Mouse (Mus musculus) thymus, postnatal 10 days (tissue): ENCODE measurements around the gene Pqlc3.
A peak's percentile ranks its signal among the peaks of the same experiment; 100 is the strongest.
"Not testable (repeated sequence)": the region's sequence is repeated elsewhere in the genome, so short reads cannot be mapped to it uniquely, and the experiment has no call there.

Source experiments
- DNase-seq, 2 experiments: peaks; one replicate each; pipeline ENCODE4 v3.0.0; 2021; ENCODE audit warnings: low spot score in 2 of 2

Gene Pqlc3

DNA sequence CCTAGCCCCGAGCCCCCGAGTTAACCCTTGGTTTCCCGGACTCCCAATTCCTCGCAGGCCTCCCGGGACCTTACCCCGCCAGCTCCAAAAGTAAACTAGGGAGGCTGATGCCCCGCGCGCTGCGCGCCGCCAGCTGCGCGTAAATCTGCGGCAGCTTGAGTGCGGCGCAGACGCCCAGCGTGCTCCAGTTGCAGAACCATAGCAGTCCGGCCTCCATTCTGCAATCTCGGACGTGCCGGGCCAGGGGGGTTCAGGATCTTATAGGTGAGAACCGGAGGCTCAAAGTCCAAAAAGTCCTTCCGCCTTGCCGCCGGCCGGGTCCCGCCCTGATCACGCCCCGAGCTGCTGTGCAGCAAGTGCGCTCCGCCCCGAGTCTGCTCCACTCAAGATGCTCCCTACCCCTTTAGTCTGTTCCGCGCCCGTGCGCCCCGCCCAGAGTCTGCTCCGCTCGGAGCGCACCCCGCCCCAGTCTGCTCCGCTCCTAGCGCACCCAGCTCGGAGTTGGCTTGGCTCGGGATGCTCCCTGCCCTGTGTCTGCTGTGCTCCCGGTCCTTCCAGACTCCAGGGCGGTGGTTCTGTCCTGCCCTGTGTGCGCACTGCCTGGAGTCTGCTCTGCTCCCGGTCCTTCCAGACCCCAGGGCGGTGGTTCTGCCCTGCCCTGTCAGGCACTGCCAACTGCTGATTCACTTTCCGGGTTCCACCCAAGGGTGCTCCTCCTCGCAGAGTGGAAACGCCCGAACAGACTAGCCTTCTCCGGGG is at the start of gene Pqlc3:
Gene Pqlc3 (minus strand): TSS at position 670 of the 759 bp plus-strand sequence.
- DNase-seq = peak; percentile 88 to 90

DNA sequence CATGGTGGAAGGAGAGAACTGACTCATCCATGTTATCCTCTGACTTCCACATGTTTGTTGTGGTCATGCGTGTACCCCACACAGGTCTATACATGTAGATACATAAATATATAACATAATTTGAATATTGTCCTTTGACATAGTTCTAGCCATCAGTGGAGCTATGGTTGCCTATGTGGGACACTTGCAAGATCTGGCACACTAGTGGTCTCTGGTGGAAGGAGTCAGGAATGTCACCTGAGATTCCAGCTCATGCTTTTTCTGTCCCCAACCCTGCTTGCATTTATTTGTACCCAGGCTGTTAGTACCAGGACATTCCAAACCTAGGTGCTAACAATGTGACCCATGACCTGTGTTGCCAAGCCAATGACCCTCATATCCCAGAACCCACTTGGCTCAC is 49.6 kb upstream of the Pqlc3 start:
- DNase-seq = no peak

DNA sequence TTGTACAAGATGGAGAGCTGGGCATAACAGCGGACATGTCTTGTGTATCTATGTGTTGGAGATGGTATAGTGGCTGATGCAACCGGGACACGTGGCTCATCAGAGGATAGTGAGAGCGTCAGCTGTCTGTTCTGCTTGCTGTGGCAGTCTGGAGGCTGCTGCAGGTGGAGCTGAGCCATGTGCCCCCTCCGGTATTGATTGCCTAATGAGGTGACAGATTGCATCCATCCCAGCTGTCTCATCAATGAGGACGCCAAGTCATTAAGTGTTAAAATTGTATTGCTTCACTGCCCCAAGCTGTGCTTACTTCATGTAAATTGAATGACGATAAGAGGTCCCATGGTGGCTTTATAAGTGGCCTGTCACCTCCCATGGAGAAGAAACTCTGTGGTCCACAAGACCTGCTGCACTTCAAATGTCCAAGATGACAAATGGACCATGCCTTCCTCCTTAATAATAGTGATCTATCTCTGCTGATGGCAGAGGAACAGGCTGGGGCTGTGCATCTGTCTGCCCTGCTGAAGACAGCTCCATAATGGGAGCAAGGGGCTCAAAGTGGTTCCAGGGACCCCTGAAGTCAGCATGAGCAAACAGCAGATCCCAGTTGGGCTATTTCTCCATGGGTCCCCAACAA is 48.9 kb upstream of the Pqlc3 start:
- no peak for DNase-seq

DNA sequence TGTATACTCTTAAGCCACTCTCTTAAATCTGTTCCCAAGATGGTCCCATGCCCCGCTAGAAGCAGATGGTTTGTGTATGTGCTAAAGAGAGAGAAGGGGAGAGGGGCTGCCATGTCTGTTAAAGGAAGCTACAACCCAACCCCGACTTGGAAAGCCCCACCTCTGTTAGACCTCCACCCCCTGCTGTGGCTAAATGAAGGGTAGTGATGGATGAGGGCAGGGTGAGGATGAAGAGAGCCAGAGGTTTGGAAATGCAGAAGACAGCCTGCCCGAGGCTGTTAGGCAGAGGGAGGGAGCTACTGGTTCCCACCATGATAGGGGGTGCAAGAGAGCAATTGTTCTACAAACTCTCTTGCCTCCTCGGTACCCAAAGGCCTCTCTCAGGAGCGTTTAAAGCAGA is 43.1 kb upstream of the Pqlc3 start:
- DNase-seq = no peak

DNA sequence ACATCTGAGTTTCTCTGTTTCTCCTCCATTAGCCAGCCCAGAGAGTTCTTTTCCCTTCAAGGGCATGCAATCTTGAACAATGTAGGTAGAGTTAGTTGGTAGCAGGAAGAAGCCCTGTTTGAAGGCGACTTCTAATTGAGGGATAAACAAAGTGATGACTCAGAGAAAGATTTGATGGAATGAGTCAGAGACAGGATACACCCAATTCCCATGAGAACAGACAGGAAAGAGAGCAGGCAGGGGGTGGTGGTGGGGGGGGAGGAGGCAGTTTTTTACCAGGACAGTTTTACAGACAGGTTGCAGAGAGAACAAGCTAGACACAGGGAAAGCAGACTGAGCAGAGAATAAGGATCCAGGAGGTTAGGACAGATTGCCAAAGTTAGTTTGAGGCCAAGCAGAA is 40.4 kb upstream of the Pqlc3 start:
- DNase-seq = no peak

DNA sequence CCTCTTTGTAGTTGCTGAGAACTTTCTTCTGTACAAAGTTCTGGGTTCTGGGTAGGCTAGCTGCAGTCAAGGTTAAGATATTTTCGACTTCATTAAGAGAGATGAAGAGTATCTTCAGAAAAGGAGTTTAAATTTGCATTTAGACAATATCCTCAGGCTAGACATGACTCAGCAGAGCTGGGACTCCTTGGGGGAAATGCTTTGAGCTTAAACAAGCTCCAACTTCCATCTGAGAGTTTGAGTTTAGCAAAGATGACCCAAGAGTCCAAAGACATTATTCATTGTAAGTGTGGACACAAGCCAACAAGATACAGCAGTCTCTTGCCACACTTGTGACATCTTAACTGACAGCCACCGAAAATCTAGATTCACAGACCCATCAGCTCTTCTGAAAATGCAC is 39.2 kb upstream of the Pqlc3 start:
- no peak for DNase-seq

DNA sequence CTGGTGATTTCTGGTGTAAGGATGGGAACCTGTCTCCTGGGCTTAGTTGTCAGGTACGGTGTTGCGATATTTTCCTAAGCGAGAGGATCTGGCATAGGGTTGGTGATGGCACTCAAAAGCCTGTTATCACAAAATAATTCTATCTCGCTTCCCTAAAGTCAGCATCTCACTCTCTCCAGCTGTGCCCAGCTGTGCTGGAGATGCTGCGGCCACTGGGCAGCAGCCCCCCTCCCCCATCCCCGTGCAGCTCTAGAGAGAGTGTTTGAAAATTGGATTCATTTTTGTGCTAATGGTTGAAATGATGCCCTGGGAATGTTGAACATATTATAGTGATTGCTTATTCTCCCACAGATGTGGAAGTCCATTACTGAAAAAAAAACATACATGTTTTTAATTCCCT is 38.0 kb upstream of the Pqlc3 start:
- no peak for DNase-seq

DNA sequence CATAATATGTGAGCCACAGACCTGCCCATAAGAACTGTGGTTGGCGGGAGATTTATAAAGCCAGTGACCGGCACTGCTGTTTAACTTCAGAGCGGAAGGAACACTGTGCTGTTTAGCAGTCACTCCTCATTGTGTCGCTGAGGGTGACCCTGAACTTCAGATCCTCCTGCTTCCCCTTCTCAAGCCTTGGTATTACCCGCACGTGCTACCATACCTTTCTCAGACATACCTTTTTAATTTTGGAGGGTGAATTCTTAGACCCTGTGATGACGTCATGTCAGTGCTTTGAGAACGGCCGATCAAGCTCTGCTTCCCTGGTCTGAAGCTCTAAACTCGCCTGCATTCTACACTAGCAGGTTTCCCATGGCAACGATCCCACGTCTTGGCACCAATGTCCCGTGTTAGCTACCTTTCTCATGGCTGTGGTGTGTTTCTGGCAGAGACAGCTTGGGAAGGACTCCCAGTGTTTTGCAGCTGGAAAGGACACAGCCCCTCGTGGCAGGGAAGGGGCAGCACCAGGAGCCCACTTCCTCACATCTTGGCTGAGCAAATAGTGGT is 36.9 kb upstream of the Pqlc3 start:
- DNase-seq = no peak

DNA sequence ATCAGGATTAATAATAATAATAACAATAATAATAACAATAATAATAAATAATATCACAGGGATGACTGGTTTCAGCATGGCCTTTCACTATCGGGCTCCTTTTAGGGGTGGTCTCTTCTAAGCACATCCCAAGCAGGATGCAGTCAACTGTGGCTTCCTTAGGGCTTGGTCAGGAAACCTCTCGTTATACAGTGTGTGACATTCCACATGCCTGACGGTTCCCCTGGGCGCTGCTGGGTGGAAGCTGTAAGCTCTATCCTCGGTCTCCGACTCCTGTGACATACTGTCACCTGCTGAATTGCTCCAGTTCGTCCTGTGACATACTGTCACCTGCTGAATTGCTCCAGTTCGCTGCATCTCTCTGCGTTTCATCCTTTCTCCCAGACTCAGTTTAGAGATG is 36.3 kb upstream of the Pqlc3 start:
- DNase-seq = no peak

DNA sequence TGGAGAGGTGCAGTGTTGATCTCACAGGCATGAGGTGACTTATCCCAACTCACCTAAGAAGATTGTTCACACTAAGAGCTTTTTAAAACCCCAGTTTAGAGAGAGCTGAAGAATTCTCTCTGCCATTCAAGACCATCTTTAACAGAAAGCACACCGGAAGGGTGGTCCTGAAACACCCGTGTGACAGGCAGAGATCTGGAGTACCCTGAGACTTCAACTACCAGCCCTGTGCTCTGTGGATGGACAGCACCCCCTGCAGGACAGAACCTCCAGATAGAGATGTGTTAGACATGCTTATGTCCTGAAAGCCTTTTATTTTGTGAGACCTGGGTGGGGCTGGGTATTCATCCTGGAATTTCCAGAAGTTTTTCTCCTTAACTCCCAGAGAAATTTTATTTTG is 34.9 kb upstream of the Pqlc3 start:
- DNase-seq = peak in 1 of 2 experiments; percentile 43

DNA sequence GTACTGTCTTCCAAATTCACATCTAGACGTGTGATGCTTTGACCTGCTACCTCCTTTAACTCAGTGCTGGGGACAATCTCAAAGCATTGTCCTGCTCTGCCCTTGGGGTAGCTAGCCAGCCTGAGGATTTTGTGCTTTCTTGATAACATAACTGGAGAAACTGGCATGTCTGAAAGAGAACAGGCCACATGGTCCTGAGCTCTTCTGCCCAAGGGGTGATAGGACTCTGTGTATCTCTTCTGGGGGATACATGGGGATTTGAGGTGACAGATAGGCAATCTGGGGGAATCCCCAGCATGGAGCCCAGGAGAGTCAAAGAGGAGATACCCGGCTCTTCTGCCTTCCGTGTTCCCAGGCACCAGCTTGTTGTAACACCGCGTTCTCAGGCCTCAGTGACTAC is 34.5 kb upstream of the Pqlc3 start:
- no peak for DNase-seq

DNA sequence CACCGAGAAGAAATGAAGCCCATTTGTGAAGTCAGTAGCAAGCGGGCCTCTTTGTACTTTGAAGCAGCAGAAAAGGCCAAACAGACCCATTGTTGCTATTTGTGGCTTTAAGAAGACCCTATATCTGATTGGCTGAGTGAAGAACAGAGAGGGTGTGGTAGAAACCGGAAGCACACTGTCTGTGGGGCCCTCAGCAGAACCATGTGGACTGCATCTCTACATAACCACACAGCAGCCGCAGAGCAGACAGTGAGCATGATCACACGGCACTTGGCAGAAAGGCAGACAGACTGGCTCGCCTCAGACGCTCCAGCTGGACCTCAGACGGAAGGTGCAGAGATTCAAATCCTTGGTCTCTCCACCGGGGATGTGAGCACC is 33.2 kb upstream of the Pqlc3 start:
- DNase-seq = peak in 1 of 2 experiments; percentile 20

DNA sequence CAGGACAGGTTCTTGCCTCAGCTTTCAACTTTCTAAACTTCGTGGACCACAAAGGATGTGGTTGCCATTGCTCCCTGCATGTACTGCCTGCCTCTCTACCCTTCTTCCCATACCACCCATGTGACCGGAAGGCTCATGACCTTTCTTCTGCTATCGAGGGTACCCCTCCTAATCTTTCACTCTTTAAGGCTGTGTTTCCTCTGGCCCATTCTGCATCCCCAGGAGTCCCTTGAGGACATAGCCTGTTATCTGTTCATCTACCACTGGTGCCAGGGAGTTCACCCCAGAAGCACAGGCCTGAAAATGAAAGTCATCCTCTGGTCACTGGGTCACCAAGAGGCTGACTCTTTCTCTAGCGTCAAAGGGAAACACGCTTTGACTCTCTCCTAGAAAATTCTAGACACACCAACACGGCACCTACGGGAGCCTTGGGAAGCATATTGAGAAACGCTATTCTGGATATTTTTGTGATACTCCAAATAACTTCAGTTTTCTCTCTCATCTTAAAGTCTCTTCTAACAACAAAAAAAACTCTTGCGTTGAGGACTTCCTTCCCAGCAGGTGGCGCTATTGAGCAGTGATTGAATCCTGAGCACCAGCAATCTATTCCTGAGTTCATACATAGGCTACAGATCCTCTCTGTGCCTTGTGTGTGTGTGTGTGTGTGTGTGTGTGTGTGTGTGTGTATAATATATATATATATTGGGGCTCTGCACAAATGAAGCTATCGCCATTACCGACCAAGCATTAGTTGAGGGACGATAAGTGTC is 32.7 kb upstream of the Pqlc3 start:
- DNase-seq = peak; percentile 46 to 85

DNA sequence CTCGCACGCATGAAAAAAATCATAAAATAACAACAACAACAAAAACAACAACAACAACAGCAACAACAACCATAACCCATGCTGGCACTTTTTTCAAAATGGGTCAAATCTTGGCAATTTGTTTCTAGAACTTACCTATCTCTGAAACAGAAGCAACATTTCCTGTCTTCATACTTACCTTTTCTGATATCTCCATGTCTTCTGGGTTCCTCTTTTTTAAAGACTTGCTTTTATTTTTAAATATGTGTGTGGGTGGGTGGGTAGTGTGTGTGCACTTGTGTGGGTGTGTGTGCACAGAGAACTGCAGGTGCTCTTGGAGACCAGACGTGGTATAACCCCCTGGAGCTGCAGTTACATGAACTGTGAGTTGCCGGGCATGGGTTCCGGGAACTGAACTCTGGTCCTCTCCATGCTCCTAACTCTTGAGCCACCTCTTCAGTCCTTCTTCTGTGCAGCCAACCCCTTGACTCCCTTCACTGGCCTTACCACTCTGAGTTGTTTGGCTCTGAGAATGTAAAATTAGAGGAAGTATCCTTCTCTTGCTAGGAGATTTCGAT is 24.4 kb upstream of the Pqlc3 start:
- DNase-seq = no peak

DNA sequence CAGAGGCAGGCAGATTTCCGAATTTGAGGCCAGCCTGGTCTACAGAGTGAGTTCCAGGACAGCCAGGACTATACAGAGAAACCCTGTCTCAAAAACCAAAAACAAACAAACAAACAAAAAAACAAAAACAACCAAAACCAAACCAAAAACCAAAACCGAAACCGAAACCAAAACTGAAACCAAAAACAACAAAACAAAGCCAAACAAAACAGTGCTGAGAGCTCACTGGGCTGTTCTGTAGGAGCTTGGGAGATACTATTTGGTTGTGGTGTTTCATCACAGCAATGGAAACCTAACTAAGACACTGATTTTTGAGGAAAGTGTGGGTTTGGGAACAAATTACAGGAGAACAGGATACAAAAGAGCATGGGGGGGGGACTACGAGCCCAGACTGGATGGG is 21.9 kb upstream of the Pqlc3 start:
- no peak for DNase-seq

DNA sequence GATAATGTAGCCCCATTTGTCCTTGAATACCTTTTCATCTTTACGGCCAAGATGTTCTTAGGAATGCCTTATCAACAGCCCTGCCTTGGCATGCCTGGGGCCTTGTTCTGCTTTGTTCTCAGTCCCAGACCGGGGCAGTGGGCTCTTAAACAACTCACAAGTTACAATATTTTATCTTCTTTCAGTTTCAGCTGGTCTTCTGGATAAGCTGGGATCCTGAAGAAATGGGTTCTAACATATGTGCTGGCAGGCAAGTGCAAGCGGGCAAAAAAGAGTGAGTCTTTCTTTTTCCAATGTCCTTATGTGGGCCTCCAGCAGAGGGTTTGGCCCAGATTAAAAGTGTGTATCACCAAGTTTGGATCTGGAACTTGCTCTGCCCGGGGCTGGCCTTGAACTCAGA is 20.9 kb upstream of the Pqlc3 start:
- DNase-seq = not testable (repeated sequence)

DNA sequence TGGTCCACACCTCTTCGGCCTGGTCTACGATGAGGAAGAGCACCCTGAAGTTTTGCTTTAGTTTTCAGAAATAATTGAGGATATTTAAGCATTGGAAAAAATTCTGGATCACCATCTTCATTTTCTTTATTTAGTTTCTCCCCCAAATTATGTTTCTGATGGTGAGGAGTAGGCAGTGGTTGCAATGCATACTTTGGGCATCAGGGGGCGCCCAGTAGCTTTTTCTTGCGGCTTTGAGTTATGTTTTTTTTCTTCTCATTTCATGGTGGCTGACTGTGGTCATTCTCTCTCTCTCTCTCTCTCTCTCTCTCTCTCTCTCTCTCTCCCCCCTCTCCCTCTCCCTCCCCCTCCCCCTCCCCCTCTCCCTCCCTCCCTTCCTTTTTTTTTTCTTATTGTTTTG is 18.3 kb upstream of the Pqlc3 start:
- DNase-seq = peak in 1 of 2 experiments; percentile 68

DNA sequence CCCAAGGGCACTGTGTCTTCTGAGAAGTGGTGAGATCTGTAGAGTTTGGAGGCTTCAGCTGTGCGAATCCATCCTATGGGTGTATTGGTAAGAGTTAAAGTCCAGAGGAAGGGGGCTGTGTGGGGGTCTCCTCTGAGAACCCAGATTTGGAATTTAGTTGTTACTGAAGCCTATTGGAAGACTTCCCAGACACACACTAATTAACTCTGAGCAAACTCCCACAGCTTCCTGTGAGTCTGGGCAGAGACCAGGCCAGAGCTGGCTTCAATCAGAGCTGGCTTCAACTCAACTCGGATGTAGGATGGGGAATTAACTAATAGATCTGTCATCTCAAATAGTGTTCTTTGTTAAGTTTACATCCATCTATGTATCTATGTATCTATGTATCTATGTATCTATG is 15.5 kb upstream of the Pqlc3 start:
- no peak for DNase-seq

DNA sequence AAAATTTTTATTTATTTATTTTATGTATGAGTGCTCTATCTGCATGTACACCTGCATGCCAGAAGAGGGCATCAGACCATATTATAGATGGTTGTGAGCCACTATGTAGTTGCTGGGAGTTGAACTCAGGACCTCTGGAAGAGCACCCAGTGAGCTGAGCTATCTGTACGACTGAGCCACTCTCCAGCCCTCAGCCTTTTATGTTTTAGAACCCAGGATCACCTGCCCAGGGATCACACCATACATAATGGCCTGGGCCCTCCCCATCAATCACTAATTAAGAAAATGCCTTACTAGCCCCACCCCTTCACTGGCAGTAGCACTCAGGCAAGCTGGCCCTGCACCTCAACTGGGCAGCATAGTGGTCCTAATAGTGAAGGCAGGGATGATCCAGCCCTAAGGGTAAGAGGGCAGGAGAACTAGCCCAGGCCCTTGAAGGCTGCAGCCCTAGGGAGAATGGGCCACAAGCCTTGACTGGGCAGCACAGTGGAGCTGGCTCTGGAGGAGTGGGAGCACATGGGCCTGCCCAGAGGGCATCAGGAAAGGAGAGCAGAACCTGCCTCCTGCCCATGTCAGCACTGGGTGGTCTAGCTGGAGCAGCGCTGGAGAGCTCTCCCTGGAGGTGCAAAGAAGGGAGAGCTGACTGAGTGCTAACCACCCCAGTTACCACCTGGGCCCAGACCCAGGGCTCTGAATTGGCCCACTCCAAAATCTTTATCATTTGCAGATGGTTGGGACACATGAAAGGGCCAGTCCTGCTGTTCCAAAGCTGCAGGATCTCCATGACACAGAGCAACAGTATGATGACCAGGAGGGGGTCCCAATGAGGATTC is 12.1 kb upstream of the Pqlc3 start:
- no peak for DNase-seq

DNA sequence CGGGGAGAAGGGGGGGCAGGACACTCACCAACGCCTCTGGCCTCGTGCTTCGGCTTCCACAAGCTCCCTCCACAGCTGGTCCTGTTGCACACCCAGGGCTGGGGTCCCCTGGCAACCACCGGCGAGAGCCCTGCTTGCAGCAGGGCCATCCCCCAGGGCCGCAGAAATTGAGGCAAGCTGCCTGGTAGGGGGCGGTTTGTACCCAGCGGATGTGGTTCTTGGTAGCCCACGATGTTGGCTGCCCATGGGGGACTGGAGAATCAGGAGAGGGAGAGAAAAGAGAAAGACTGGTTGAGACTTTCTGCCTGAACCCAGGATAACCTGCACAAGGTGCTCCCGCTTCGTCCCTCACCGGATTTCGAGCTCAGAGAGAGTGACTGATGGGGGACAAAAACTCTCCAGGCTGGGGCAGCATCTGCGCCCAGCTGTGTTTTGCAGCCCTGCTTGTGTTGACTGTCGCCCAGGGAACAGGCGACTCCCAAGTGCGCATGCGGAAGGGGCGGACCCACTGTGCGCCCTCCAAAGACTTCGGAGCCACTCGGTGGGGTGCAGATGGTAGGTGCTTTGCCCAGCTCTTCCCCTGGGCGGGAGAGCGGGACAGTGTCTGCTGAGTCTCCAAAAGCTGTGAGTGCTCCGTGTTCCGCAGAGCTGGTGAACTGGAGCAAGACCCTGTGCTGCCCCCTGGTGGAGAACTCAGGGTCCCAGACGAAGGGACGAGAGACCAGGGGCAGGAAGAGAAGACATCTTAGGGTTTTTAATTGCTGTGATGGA is 11.1 kb upstream of the Pqlc3 start, which contains the start of gene 2410004P03Rik:
Gene 2410004P03Rik (minus strand): TSS at position 628 of the 771 bp plus-strand sequence.
- peak; percentile 75 to 88 for DNase-seq
